Mouse (Mus musculus) mesoderm, embryonic 11.5 days (tissue): ENCODE data around the gene Extl1.
A peak's percentile ranks its signal among the peaks of the same experiment; 100 is the strongest.
"Not testable (repeated sequence)": the region's sequence is repeated elsewhere in the genome, so short reads cannot be mapped to it uniquely, and the experiment has no call there.

Experiments used
- DNase-seq: peaks from one replicate; pipeline ENCODE4 v3.0.0-alpha.2; 2012; ENCODE audit warnings: low read depth, low spot score

The Extl1 gene

DNA sequence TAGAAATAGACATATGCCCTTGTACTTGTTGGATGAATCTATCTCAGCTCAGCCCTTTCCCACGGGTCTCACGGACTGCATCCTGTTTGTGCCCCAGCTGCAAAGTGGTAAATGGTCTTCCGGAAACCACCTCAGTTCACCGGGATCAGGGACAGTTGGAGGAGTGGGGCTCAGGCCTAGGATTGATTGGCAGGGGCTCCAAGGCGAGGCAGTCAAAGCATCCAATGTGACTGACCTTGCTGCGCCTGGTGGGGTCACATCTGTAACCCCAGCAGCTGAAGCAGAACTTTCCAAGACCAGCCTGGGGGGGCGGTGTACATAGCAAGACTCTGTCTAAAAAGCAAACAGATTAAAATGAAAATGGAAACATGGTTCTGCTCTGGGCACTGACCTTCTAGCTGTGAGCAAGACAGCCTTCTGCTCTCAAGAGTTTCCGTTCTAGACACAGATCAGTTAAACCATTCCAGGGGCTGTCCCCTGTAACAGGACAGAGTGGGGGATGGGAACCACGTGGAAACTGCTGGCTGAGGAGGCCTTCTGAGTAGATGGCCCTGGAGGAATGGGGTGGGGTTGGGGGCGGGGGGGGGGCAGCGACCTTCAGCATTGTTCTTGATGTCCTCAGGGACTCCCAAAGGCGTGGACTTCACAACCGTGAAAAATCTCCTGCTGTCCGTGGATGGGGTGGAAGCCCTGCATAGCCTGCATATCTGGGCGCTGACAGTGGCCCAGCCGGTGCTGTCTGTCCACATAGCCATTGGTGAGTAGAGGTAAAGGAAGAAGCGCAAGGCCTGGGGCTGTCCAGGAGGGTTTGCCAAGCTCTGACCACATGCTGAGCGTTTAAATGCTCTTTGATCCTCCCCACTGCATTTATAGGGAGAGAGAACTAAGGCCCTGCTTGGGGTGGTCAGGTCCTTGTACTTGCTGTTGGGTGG lies 32.1 kb downstream of the Extl1 start:
- no peak for DNase-seq

DNA sequence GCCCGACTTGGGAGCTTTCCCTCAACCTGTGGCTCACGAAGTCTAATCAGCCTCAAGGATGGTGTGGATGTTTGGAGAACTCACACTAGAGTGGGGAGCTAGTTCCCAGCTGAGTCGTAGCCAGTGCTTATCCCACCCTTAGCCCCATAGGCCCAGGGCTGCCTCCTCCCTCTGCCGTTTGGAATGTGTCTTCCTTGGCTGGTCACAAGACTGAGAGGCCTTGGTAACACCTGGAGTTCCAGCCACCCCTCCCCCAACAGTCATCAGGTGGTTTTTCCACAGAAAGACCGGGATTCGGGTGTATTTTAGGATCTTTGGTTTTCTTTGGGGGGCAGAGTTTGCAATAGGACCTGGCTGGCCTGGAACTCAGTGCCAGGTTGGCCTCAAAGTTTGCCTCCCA lies 33.0 kb downstream of the Extl1 start:
- DNase-seq = no peak

DNA sequence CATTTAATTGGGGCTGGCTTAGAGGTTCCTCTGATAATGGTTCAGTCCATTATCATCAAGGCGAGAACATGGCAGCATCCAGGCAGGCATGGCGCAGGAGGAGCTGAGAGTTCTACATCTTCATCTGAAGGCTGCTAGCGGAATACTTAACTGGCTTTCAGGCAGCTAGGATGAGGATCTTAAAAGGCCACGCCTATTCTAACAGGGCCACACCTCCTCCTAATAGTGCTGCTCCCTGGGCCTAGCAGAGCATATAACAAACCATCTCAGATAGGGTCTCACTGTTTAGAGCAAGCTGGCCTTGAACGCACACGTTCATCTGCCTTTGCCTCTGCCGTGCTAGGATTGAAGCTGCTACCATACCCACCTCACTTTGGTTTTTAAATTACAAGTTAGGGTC lies 33.8 kb downstream of the Extl1 start:
- no peak for DNase-seq

DNA sequence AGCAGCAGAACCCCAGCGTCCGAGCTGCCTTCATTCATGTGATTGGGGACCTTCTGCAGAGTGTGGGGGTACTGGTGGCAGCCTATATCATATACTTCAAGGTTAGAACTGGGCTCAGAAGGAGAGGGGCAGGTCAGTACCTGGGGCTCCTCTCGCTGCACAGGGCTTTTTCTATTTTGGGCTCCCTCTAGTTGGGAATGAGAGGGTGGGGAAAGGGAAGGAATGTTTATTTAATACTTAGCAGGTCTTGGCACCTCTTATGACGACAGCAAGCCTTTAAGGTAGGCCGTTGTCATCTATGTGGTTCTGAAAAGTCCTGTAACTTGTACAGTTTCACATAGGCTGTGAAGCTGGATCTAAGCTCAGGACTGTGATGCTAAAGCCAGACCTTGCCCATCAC lies 35.1 kb downstream of the Extl1 start:
- no peak for DNase-seq

DNA sequence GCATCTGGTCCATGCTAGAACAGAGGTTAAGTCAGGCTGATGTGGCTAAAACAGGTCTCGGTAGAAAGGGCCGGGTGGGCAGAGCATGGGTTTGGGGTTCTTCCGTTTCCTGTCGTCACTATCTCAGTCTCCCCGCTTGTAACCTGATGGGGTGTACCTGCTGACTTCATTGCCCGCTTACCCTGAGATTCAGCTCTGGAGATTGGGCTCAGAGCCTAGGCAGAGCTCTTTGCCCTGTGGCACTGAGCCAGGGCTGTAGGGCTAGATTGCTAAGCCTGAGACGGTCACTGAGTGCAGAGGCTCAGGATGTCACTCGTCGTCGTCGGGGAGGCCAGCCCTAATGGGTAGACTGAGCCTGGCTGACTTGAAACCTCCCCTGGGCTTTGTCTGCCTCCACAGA lies 35.6 kb downstream of the Extl1 start:
- no peak for DNase-seq

DNA sequence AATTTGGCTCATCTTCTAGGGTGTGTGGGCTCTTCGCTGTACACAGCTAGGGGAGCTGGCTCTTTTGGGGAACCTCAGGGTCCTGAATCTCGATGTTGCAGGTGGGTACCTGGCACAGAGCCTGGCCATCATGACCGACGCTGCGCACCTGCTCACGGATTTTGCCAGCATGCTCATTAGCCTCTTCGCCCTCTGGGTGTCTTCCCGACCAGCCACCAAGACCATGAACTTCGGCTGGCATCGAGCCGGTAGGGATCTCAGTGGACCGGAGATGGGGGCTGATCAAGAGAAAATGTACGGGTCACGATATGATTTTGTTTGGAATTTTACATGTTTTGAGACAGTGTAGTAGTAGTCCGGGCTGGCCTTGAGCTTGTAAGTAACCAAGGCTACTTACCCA lies 37.8 kb downstream of the Extl1 start:
- DNase-seq = no peak

DNA sequence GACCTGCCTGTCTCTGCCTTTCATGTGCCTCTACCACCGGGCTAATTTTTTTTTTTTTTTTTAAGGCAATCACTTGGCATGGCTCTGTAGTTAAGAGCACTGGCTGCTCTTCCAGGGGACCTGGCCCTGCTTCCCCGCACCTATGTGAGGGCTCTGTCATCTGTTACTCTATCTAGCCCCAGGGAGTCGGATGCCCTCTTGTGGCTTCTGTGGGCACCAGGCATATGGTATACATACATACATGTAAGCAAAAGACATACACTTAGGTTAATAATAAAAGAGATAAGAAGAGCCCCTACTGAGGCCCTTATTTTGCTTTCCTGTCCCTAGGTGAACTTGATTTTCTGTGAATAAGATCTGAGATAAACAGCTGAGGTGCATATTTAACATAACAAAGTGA lies 39.0 kb downstream of the Extl1 start:
- no peak for DNase-seq

DNA sequence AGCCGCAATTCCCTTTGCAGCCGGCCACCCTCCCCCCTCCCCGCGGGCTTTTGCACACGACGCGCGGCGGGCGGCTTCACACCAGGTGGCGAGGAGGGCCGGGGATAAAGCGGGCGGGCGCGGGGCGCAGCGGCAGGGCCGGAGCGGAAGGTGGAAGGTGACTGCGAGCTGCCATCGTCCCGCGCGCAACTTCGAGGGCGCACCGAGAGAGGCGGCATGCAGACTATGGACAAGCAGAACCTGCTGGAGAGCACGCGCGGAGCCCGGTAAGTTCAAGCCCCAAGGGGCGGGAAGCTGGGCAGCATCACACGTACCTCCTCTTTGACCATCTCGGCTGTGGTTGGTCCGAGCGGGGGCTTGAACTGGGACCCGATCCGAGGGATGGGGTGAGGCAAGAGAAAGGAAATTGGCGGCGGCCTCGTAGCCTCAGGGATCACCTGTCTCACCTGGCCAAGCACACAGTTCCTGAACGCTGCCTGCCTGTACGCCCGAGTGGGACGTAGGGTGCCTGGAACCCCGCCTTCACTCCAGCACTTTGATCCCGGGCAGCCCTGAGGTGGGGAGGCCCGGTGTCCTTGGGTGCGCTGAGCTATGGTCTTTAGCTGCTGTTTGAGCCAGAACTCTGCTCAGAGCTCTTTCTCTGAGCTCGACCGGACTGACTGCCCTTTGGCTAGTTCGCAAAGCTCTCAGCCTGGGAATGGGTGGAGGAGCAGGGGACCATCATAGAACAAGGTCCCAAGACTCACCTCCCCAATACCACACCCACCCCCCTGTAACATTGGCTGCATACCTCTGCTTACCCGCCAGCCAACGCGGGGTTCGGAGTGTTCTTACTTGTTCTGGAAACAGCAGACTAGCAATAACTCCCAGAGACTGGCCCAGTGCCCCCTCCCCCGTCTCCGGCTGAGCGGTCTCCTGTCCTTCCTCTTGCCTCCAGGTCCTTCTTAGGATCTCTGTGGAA lies 40.3 kb downstream of the Extl1 start, which contains the start of gene Slc30a2:
Gene Slc30a2 (plus strand): TSS at position 111 of the 961 bp plus-strand sequence.
- DNase-seq = peak; percentile 26

DNA sequence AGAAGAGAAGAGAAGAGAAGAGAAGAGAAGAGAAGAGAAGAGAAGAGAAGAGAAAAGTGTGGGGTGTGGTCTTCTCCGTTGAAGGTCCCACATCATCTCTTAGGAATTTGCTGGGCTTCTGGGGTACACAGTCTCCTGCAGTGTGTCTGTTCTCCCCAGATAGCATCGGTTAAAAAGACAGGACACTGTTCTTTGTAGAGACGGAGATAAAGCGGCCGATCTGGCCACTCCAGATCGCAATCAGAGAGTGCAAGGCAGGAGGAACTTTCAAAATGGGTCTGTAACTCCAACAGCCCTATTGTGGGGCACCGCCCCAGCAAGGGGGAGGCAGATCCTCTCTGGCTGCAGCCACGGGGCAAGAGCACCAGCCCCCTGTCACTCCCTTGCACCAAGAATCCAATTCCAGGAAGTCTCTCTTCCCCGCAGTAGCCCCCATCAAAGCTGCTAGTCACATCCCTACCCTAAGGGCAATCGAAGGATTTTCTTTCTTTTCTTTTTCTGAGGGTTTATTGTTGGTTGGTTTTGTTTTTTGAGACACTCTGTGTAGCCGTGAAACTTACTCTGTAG lies 41.4 kb downstream of the Extl1 start:
- DNase-seq = no peak

DNA sequence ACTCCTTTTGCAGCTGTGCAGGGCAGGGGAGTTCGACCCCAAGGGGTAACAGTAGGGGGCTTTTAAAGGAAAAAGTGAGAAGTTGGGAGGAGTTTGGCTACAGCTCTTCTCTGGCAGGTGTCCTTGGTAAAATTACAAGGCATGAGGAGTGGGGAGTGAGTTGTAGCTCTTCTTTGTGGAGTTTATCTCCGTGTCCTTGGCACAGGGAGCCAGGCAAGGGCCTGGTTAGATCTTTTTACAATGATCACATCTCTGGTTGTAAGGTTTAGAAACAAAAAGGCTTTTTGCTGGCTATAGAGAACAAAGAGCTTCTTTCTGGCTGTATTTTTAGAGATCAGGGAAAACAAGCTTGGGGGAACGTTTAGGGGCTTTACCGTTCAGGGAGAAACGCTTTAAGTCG lies 42.4 kb downstream of the Extl1 start:
- not testable (repeated sequence) for DNase-seq

DNA sequence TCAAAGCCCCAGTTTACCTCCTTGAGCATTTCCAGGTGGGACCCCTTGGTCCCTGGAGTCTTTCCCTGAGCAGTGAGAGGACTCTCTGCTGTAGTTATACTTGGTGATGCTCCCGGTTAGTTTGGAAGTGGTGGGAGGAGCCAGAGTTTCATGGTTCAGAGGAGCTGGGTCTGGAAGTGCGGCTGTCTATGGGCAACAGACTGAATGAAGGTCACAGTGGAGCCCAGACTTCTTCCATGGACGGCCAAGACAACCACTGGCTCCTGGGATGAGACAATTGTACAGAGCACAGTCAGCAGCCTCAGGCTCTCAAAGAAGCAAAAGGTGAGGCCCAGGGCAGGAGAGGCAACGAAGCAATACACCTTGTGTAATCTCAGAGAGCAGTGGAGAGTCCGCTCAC lies 53.4 kb downstream of the Extl1 start:
- no peak for DNase-seq

DNA sequence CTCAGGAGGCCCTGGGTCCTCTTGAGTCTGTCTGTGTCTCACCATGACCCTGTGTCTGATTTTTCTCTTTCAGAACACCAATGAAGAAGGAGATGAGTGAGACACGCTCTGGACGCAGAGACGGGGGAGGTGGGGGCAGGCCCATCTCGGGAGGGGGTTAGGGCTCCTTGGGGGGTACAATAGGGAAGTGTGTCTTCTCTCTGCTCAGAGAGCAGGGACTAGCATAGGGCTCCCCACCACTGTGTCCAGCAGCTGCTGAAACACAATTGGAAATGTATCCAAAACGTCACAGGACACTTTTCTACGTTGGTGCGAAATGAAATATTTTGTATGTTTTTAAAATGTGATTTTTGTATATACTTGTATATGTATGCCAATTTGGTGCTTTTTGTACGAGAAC lies 54.8 kb downstream of the Extl1 start:
- DNase-seq = no peak

DNA sequence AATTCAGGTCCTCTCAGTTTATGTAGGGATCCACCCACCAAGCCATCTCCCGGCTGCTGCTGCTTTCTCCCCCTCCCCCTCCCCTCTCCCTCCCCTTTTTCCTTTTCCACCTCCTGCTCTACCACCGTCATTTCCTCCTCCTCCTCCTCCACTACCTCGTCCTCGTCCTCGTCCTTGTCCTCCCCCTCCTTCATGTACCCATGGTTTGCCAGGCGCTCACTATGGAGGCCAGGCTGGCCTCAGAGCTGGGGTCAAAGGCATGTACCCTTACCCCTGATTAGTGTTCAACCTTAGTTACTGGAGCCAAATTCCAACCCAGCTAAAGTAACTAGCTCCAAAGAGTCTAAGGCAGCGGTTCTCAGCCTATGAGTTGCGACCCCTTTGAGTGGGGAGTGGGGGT lies 55.5 kb downstream of the Extl1 start:
- no peak for DNase-seq

DNA sequence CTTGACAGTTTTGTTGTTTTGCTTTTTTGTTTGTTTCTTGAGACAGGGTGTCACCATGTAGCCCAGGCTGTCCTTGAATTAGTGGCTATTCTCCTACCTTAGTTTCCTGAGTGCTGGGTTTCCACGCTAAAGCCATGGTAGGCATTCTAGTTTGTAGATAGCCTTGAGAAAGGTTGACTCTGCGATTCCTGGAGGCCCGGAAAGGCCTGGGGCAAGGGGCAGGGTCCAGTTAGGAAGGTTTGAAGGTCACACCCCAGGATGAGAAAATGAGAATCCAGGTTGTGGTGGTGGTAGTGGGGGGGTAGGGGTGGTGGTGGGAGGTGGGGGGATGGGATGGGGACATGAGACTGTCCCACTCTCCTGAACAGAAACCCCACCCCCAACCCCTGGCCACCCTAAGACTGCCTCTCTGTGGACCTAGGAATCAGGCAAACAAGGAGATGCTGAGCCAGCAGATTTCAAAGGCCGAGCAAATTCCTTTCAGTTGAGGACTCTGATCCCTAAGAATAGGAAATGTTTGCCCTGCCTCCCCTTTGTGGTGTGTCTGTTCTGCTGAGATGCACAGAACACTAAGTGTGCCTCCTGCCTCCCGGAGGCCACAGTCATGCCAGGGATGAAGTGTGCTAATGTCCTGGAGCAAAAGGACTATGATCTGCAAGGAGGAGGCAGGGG lies 56.7 kb downstream of the Extl1 start:
- DNase-seq = no peak

DNA sequence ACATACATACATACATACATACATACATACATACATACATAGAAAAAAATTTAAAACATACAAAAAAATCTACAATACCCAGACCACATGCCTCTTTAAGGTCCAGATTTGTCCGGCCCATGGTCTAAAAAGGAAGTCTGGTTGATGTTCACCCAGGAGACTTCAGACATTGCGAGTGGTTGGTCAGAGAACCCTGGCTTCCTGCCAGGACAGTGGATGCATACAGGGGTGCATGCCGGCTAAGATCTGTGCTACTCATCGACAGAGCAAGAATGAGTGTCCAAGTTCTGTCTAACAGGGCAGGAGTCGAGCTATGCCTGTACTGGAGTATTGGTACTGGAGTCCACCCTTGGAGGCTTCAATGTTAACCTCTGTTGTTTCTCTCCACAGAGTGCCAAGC lies 59.0 kb downstream of the Extl1 start:
- no peak for DNase-seq

DNA sequence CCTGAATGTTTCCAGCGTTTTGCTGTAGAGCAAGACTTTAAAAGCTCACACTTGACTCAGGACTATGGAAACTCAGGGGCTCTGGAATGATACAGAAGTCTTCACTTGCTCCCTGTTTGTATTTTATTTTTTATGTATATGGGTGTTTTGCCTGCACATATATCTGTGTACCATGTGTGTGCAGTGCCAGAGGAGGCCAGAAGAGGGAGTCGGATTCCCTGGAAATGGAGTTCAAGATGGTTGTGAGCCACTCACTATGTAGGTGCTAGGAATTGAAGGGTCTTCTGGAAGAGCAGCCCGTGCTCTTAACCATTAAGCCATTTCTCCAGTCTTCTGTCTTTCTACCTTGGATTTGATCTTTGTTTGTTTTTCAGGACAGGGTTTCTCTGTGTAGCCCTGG lies 62.1 kb downstream of the Extl1 start:
- no peak for DNase-seq

DNA sequence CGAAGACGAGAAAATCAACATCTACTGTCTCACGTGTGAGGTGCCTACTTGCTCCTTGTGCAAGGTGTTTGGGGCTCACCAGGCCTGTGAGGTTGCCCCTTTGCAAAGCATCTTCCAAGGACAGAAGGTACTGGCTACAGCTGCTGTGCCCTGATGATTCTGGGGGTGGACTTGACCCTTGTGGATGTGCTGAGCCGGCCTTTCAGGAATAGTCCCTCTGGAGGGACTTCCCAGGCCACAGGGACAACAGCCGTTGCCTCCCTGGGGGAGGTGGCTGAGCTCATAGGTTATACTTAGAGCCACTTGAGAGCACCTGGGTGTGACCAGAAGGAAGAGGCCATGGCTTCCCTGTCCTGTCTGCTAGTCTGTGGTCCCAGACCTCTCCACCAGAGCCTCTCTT lies 64.0 kb downstream of the Extl1 start:
- DNase-seq = no peak

DNA sequence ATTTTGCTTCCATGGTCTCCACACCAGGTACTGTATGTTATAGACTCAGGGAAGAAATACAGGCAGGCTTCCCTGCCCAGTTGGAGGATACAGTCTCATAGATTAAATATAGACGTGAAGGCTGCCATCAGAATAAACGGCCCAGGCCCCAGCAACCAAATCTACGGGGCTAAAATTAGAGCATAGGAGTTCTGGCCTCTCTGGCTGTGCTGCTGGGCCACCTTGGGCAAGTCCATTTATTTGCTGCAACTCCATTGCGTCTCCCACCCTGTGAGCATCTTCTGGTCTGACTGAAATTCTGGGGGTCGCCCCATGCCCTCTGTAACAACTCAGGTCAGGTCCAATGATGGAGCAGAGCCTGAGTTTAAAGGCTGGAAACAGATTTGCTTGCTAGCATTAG lies 64.6 kb downstream of the Extl1 start:
- DNase-seq = no peak

DNA sequence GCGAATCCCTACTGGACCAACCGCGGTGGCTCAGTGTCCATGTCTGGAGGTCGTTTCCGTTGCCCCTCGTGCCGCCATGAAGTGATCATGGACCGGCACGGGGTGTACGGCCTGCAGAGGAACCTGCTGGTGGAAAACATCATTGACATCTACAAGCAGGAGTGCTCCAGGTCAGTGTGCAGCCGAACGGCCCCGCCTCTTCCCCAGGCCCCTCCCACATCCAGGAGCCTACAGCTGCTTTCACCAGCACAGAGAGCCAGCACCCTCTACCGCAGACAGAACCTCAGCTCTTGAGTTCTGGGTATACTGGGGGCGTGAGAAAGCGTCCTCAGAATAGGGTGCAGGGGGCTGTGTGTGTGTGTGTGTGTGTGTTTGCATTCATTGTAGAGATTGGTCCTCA lies 67.3 kb downstream of the Extl1 start:
- no peak for DNase-seq

DNA sequence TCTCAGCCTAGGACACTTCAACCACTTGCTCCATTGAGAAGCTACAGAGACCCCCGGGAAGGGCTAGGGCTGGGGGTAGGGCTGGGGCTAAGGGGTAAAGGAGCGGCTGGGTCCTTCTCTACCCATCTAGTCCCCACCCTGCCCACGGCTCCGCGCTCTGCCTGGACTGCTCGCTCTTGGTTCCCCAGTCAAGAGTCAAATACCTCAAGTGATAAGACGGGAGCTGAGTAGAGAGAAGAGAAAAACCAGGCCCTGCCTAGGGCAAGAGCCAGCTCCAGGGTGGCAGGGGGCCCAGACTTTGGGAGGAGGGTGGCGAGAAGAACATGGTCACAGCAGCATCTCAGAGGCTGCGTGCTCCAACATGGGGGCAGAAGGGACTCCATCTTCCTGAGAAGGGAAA lies 68.2 kb downstream of the Extl1 start:
- no peak for DNase-seq

DNA sequence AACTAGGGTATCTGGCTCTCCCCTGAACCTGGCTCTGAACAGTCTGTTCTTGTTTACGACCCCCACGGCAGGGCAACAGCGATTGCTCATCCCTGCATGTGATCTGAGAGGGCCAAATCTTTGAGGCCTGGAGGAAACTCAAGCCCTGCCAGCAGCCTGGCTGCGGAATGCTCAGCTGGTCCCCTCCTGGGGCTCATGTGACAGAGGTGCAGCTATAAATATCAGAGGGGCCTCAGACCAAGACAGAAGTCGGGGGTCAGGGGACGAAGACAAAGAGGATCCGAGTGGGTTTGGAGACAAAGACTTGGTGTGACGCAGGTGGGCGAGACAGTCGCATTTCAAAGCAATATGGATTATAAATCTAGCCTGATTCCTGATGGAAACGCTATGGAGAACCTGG lies 68.8 kb downstream of the Extl1 start, which contains the start of gene Trim63:
Gene Trim63 (plus strand): TSS at position 245 of the 400 bp plus-strand sequence.
- peak; percentile 44 for DNase-seq
